Mouse (Mus musculus) left cerebral cortex, postnatal 10 days (tissue): ENCODE measurements at regions not wholly inside any gene's neighbourhood (a gene's known extent, or its start where the extent isn't known, plus 50 kb on each side); places are given as distances from the start of the nearest gene placed in this dataset.
"Not testable (repeated sequence)": the region's sequence is repeated elsewhere in the genome, so short reads cannot be mapped to it uniquely, and the experiment has no call there.

Source experiments
- DNase-seq, 2 experiments: peaks; one replicate each; pipeline ENCODE4 v3.0.0; 2021 to 2022; ENCODE audit warnings: low spot score in 2 of 2, mixed read lengths in 1 of 2; ENCODE audit errors: extremely low spot score in 1 of 2
- intact Hi-C: fragments of 180-260 bp; cut with DNase I; formaldehyde crosslinking; loops from one replicate; pipeline ENCODE4 v1.15.1; 2025

DNA sequence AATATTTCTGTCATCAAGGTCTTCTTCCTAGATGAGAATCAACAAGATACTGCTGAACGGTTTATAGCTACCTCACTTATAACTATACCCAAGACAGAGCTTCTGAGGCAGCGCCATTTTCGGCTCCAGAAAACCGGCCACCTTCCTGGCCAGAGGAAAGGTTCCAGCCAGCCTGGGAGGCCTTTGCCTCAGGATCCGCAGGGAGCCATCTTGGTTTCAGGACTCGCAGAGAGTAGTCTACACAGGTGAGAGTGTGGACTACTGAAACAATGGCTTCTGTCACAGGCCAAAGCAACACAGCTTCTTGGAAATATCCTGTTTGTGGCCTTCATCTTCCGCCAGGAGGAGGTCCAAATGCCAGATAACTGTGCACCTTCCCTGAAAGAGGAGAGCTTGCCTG lies 447.5 kb downstream of the Kcnt2 start:
- intact Hi-C loops: no loop called here
- DNase-seq: no peak

DNA sequence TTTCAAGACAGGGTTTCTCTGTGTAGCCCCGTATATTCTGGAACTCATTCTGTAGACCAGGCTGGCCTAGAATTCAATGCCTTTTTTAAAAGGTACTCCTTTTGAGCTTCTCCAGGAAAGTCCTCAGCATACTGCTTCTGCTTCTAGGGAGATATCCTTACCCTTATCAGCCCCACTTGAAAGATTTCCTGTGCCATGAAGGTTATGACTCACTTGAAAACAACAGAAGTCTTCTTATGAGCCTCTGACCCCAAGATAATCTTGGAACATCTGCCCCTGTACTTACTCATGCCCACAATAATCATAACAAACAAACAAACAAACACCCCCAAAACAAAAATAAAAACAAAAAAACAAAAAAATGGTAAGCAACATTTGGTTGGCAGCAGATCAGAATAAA lies 484.2 kb downstream of the Kcnt2 start:
- DNase-seq: no peak
- intact Hi-C loops: no loop called here

DNA sequence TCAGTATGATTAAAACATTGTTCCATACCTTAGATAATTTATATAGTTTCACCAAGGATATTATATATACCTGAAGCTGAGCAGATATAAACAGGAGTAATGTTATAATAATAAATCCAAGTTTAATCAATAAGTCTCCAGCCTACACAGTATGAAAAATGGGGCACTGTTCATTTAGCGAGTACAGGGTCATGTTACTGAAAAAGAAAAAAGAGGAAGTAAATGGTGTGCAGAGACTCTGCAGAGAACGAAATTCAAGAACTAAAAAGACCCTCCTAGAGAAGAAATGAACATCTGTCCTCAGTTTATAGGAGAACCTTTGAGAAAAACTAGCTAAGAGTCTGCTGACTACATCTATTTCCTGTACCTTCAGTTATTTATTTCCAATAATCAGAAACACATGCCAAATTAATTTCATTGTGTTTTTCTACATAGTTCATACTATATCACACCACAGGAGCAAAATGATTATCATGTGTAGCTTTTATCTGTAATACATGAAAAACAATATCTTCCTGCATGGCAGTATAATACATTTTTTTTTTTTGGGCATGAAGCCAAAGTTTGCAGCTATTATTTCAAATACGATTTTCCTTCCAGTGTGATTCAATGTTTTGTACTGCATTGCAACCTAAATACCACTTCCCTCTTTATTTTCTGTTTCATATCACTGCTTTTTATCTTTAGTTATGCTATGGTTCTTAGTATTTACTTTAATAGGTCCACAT lies 493.2 kb downstream of the Kcnt2 start:
- intact Hi-C loops: no loop called here
- no peak for DNase-seq

DNA sequence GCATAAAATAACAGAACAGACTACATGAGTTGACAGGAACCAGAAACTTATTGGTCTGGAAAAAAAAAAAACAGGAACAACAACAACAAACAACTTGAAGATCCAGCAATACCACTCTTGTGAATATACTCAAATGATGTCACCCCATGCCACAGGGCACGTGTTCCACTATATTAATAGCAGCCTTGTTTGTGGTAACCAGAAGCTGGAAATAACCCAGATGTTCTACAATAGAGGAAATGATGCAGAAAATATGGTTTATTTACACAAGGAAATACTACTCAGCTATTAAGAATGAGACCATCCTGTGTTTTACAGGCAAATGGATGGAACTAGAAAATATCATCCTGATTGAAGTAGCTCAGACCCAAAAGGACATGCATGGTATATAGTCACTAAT lies 494.1 kb downstream of the Kcnt2 start:
- intact Hi-C loops: no loop called here
- DNase-seq: no peak

DNA sequence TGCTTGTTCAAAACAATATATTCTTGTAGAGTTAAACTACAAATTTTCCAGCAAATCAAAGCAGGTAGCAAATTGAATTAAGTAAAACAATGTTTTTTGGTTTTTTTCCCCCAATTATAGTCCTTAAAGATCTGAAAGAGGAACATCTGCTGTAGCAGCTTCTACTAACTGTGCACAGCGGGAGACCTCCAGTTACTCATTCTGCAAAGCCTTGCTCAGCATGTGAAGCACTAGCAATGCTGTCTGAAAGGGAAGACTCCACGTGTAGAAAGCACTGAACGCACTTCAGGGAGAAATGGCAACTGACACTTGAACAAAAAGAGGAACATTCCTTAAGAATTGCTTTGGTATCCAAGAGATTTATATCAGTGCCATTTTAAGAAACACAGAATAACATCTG lies 502.1 kb downstream of the Kcnt2 start:
- intact Hi-C loops: no loop called here
- peak in 1 of 2 experiments; percentile 17 for DNase-seq

DNA sequence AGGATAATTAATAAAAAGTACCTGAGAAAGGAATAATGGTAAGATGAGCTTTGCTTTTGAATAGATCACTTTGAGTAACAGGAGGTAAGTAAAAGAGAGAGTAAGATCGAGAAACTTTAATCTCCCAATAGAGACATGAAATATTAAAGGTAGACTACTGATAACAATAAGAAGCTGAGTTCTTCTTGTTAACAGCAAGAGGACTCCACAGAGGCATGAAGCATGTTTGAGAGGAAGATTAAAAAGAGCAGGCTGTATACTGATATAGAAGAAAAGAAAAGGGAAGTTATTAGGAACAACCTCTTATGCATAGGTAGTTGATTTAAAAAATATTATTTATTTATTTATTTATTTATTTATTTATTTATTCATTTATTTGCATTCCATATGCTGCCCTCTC lies 519.9 kb downstream of the Kcnt2 start:
- no peak for DNase-seq
- intact Hi-C loops: no loop called here

DNA sequence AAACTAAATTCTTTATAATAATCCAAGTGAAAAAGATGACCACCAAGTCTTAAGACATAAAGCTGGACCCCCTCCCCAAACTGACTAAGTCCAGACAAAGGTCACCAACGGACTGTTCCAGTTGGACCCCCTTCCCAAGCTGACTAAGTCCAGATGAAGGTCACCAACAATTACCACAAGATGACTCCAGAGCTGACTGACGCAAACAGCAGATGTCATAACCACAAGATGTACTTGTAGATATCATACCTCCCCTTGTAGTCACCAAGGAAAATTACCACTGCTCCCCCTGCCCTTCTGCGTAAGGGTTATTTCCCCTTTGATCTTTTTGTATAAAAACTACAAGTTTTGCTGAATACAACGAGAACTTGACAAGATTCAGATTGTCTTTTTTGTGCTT lies 527.8 kb downstream of the Kcnt2 start:
- DNase-seq, intact Hi-C loops: not testable (repeated sequence)

DNA sequence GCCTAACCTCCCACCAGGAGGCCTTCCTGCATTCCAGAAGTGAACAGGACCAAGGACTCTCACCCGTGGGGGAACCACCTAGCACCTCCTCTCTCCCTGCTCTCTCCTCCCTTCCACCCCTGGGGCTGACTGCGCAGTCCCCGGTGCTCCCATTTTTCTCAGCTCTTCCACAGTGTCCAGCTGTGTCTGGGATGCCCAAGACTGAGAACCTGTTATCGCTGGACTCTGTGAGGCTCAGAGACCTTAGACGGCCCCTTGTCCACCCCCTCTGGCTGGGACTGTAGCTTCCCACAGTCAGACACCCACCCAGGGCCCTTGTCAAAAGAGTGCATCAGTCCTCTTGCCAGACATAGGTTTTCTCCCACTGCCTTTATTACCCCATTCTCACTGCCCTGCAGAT lies 564.2 kb downstream of the Kcnt2 start:
- intact Hi-C loops: no loop called here
- no peak for DNase-seq

DNA sequence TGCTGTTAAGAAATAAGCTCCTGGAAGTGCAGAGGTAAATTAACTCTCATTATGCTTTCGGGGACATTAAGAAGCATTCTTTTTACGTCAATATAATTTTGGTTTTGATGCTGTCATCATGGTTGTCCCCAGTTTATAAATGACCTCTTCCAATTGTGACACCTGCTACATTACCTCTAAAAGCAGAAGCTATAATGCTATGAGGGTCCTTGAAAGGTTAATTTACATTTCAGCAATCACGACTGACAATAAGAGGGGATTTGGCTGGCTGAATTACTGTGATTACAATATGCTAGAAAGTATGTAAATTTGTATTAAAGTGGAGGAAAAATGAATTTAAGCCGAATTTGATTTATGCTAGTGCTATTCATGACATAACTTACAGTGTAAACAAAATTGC lies 592.8 kb downstream of the Kcnt2 start:
- intact Hi-C loops: no loop called here
- DNase-seq: no peak

DNA sequence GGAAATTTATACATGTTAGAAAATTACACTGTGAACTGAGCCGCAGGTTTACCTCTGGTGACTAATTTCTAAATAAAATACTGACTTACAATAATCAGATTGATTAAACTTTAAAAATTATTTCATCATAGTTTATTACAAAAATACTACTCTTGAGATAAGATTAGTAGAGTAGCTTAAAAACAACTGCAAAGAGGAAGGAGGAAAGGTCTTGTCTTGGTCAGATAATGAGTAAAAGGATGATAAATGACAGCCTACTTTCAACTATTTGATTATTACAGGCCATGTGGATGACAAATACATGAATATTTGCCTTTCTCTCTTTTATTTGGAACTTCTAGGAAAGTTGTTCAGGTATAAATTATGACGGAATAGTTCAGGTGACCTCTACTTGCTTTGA lies 594.6 kb downstream of the Kcnt2 start:
- intact Hi-C loops: no loop called here
- no peak for DNase-seq

DNA sequence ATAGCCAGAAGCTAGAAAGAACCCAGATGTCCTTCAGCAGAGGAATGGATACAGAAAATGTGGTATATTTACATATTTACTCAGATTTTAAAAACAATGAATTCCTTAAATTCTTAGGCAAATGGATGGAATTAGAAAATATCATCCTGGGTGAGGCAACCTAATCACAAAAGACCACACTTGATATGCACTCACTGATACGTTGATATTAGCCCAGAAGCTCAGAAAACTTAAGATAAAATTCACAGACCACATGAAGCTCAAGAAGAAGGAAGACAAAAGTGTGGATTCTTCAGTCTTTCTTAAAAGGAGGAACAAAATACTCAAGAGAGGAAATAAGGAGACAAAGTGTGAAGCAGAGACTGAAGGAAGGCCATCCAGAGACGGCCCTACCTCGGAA lies 602.1 kb downstream of the Kcnt2 start:
- DNase-seq, intact Hi-C loops: not testable (repeated sequence)

DNA sequence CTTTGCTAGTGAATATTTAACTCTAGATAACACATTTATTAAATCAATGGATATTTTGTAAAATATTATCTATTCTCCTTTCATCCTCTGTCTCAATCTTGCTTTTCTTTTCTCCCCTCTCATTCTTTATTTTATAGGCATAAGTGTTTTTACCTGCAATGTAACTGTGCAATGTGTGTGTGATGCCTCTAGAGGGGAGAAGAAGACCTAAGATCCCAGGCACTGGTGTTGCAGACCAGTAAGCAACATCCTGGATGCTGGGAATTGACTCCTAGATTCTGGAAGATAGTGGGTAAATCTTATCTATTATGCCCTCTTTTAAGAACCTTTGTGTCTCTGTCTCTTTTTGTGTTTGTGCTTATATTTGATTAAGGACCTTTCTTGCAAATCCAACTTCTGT lies 605.6 kb downstream of the Kcnt2 start:
- intact Hi-C loops: no loop called here
- no peak for DNase-seq
